Mouse (Mus musculus): ENCODE results near the gene Btf3. TPM values are rescaled to one million over a fixed set of nuclear protein-coding genes. Genes with fewer than 3 reads are reported as not detected.

Gene Btf3
- polyA plus RNA-seq, 1 experiment: 1,114 TPM

DNA sequence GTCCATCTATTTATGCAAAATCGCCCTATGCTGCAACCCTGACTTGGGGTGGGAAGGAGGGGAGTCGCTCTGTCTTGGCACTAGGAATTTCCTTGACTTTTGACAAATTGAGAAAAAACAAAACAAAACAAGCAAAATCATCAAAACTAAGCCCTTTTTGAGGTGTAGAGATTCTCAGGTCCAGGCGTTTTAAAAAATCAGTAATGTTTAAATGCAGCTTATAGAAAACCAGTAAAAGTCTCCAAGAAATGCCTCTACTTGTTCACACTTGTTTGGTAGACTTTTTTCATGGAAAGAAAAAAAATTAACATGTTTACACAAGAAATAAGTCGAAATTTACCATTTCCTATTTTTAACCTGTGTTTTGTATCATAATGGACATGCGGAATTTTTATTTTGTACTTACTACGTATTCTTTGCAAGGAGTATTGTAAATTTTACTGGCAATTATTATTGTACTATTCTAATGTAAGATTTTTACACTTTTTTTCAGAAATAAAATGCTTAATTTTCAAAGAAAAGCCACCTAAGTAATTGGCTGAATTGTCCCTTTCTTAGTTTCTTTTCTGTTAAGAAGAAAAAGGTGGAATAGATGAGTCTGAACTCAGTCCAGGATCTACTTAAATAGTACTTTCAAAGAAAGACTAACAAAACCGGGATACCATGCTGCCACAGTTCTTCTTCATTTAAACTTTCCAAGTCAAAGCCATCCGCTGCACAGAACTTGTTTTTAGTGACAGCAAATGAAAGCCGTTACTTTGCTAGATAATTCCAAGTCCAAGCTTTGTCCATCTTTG lies 39.6 kb upstream of the Btf3 start:
- TF ChIP-seq CTCF (IDR thresholded peaks at IDR 0.05; ENCODE audit: control insufficient read depth, insufficient read depth, insufficient read length) (no peak), MAX (IDR thresholded peaks at IDR 0.05) (no peak), MYOG (IDR thresholded peaks at IDR 0.05; ENCODE audit: control insufficient read depth, extremely low read depth, insufficient read length) (no peak), USF1 (IDR thresholded peaks at IDR 0.05; ENCODE audit: low read depth) (no peak), MYOD1 (IDR thresholded peaks at IDR 0.05; ENCODE audit: control insufficient read depth, insufficient read length, low read depth) (no peak), CEBPB (IDR thresholded peaks at IDR 0.05; ENCODE audit: low read depth) (no peak)
- no peaks in the 10 kb centered on the region for H3K79me3 ChIP-seq (ENCODE audit: low read depth)
- H3K27me3 ChIP-seq (ENCODE audit: control insufficient read depth, insufficient read depth, insufficient read length): peaks cover 65% of the 10 kb centered on the region
- no peaks in the 10 kb centered on the region for H3K36me3 ChIP-seq (ENCODE audit: control insufficient read depth, insufficient read depth)
- H3K4me3 ChIP-seq (ENCODE audit: insufficient read depth, poor library complexity, severe bottlenecking): no peak overlapping the region
- H3ac ChIP-seq (ENCODE audit: control insufficient read depth, insufficient read length, low read depth): no peak overlapping the region
- no peaks in the 10 kb centered on the region for H3K79me2 ChIP-seq (ENCODE audit: control insufficient read depth, insufficient read depth)

DNA sequence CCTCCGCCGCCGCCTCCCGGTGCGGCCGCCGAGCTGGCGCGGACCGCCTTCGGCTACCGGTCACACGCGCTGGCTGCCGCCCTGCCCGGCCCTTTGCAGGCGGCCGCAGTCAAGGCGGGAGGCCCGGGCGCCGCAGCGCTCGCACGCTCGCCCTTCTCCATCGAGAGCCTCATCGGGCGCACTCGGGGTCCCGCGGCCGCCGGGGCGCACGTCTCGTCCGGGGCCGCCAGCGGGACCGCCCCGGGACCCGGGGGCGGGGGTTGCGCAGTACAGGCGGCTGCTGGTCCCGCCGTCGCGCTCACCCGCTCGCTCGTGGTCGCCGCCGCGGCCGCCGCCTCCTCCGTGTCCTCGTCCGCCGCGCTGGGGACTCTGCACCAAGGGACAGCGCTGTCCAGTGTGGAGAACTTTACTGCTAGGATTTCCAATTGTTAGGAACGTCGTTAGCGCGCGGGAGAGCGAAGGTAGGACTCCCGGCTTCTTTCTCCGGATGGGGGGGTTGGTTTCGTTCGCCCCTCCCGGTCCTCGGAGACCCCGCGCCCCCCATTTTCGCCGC lies 38.8 kb upstream of the Btf3 start:
- H3K27me3 ChIP-seq (ENCODE audit: control insufficient read depth, insufficient read depth, insufficient read length): peaks cover 65% of the 10 kb centered on the region
- no peaks in the 10 kb centered on the region for H3K36me3 ChIP-seq (ENCODE audit: control insufficient read depth, insufficient read depth)
- H3K79me2 ChIP-seq (ENCODE audit: control insufficient read depth, insufficient read depth): no peaks in the 10 kb centered on the region
- H3K79me3 ChIP-seq (ENCODE audit: low read depth): no peaks in the 10 kb centered on the region
- H3K4me3 ChIP-seq (ENCODE audit: insufficient read depth, poor library complexity, severe bottlenecking): no peak overlapping the region
- H3ac ChIP-seq (ENCODE audit: control insufficient read depth, insufficient read length, low read depth): no peak overlapping the region
- TF ChIP-seq MAX (IDR thresholded peaks at IDR 0.05) (no peak), CEBPB (IDR thresholded peaks at IDR 0.05; ENCODE audit: low read depth) (no peak), USF1 (IDR thresholded peaks at IDR 0.05; ENCODE audit: low read depth) (no peak), CTCF (IDR thresholded peaks at IDR 0.05; ENCODE audit: control insufficient read depth, insufficient read depth, insufficient read length) (no peak), FOSL1 (IDR thresholded peaks at IDR 0.05; ENCODE audit: insufficient read depth, low read length, poor library complexity, severe bottlenecking) (no peak), MYOD1 (IDR thresholded peaks at IDR 0.05; ENCODE audit: control insufficient read depth, insufficient read length, low read depth) (no peak), MYOG (IDR thresholded peaks at IDR 0.05; ENCODE audit: control insufficient read depth, extremely low read depth, insufficient read length) (no peak)

DNA sequence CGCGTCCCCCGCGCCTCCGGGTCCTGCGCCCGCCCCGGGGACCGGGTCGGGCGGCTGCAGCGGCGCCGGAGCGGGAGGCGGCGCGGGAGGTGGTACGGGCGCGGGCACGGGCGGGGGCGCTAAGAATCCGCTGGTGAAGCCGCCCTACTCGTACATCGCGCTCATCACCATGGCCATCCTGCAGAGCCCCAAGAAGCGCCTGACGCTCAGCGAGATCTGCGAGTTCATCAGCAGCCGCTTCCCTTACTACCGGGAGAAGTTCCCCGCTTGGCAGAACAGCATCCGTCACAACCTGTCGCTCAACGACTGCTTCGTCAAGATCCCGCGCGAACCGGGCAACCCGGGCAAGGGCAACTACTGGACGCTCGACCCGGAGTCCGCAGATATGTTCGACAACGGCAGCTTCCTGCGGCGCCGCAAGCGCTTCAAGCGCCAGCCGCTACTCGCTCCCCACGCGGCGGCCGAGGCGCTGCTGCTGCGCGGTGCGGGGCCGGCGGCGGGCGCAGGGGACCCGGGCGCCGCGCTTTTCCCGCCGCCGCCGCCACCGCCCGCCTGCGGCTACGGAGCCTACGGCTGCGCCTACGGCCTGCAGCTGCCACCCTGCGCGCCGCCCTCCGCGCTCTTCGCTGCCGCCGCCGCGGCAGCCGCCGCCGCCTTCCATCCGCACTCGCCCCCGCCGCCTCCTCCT lies 38.2 kb upstream of the Btf3 start:
- TF ChIP-seq USF1 (IDR thresholded peaks at IDR 0.05; ENCODE audit: low read depth): no peak
- TF ChIP-seq MAX (IDR thresholded peaks at IDR 0.05): no peak
- no peak for TF ChIP-seq CEBPB (IDR thresholded peaks at IDR 0.05; ENCODE audit: low read depth)
- no peak for TF ChIP-seq CTCF (IDR thresholded peaks at IDR 0.05; ENCODE audit: control insufficient read depth, insufficient read depth, insufficient read length)
- TF ChIP-seq FOSL1 (IDR thresholded peaks at IDR 0.05; ENCODE audit: insufficient read depth, low read length, poor library complexity, severe bottlenecking): no peak
- no peak for TF ChIP-seq MYOD1 (IDR thresholded peaks at IDR 0.05; ENCODE audit: control insufficient read depth, insufficient read length, low read depth)
- no peak for TF ChIP-seq MYOG (IDR thresholded peaks at IDR 0.05; ENCODE audit: control insufficient read depth, extremely low read depth, insufficient read length)
- no peaks in the 10 kb centered on the region for H3K79me3 ChIP-seq (ENCODE audit: low read depth)
- no peaks in the 10 kb centered on the region for H3K79me2 ChIP-seq (ENCODE audit: control insufficient read depth, insufficient read depth)
- H3K4me3 ChIP-seq (ENCODE audit: insufficient read depth, poor library complexity, severe bottlenecking): no peak overlapping the region
- H3K27me3 ChIP-seq (ENCODE audit: control insufficient read depth, insufficient read depth, insufficient read length): peaks cover 69% of the 10 kb centered on the region
- no peaks in the 10 kb centered on the region for H3K36me3 ChIP-seq (ENCODE audit: control insufficient read depth, insufficient read depth)
- H3ac ChIP-seq (ENCODE audit: control insufficient read depth, insufficient read length, low read depth): no peak overlapping the region

DNA sequence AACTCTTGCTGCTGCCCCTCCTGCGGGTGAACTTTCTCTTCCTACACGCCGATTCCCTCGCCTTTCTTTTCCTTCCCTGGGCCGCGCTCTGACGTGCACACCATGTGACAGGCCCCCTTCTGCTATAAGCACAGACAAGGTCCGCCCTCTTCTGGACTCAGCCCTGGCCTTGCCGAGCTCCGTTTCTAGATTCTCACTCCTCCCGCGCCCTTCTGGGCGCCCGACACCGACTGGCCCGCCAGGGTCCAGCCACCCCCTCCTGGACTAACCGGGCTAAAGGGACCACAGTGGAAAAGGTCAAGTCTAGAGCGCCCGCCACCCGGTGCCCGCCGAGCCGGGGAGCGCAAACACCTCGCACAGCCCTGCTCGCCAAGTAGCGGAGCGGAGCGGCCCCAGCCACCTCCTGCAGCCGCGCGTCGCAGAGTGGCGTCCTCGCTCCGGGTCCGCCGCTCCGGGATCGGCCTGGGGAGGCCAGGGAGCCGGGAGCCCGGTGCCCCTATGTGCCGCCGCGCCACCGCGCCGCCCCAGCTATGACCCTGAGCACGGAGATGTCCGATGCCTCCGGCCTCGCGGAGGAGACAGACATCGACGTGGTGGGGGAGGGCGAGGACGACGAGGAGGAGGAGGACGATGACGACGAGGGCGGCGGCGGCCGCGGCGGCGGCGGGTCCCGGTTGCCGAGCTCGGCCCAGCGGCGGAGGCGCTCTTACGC lies 37.4 kb upstream of the Btf3 start, which contains the start of gene Foxd1:
Foxd1 (plus strand) TSS at position 153 of the 712 bp plus-strand sequence.
- Histone ChIP-seq H3K79me2 (ENCODE audit: control insufficient read depth, insufficient read depth) (no peaks in the 10 kb centered on the region), H3K4me3 (ENCODE audit: insufficient read depth, poor library complexity, severe bottlenecking) (no peak within 1 kb of the TSS), H3K27me3 (ENCODE audit: control insufficient read depth, insufficient read depth, insufficient read length) (peaks cover 66% of the 10 kb centered on the region), H3K36me3 (ENCODE audit: control insufficient read depth, insufficient read depth) (no peaks in the 10 kb centered on the region), H3K79me3 (ENCODE audit: low read depth) (no peaks in the 10 kb centered on the region), H3ac (ENCODE audit: control insufficient read depth, insufficient read length, low read depth) (peak within 1 kb of the TSS; percentile 4)
- no peak for TF ChIP-seq FOSL1 (IDR thresholded peaks at IDR 0.05; ENCODE audit: insufficient read depth, low read length, poor library complexity, severe bottlenecking)
- peak; percentile 61 for TF ChIP-seq USF1 (IDR thresholded peaks at IDR 0.05; ENCODE audit: low read depth)

DNA sequence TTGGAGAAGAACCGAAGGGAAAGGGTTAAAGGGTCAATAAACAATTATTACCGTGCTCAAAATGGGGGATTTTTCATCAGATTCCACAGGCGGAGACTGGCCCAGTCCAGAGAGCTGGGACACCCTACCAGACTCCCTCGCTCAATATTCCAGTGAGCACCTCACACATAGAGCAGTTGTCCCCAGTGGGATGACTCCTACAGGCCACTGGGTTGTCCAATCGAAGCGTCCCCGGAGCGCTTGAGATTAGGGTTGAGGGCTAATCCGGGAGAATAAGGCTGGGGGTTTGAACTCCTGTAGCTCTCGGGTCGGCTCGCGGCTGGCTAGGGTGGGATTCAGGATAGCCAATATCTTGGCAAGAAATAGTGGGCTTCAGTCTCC lies 36.9 kb upstream of the Btf3 start:
- no peak for TF ChIP-seq MYOG (IDR thresholded peaks at IDR 0.05; ENCODE audit: control insufficient read depth, extremely low read depth, insufficient read length)
- TF ChIP-seq MYOD1 (IDR thresholded peaks at IDR 0.05; ENCODE audit: control insufficient read depth, insufficient read length, low read depth): no peak
- no peak for TF ChIP-seq FOSL1 (IDR thresholded peaks at IDR 0.05; ENCODE audit: insufficient read depth, low read length, poor library complexity, severe bottlenecking)
- no peak overlapping the region for H3ac ChIP-seq (ENCODE audit: control insufficient read depth, insufficient read length, low read depth)
- H3K79me3 ChIP-seq (ENCODE audit: low read depth): no peaks in the 10 kb centered on the region
- H3K36me3 ChIP-seq (ENCODE audit: control insufficient read depth, insufficient read depth): no peaks in the 10 kb centered on the region
- H3K79me2 ChIP-seq (ENCODE audit: control insufficient read depth, insufficient read depth): no peaks in the 10 kb centered on the region
- peaks cover 61% of the 10 kb centered on the region for H3K27me3 ChIP-seq (ENCODE audit: control insufficient read depth, insufficient read depth, insufficient read length)
- H3K4me3 ChIP-seq (ENCODE audit: insufficient read depth, poor library complexity, severe bottlenecking): no peak overlapping the region
